Mouse (Mus musculus): ENCODE results near the gene Il1rn.

GRCm38 (mm10) chr2:24344619-24345018, 8.0 kb downstream of the Il1rn start:
- TF ChIP-seq POLR2A (IDR thresholded peaks at IDR 0.05; ENCODE audit: low read depth, low read length) (no peak), CTCF (IDR thresholded peaks at IDR 0.05; ENCODE audit: extremely low read depth, insufficient read depth, insufficient read length, insufficient replicate concordance) (no peak)

Measured in spleen, adult 2 months (tissue).